Mouse (Mus musculus) hindbrain, embryonic 15.5 days (tissue): ENCODE results near the gene Man1a. TPM values are rescaled to one million over a fixed set of nuclear protein-coding genes. Genes with fewer than 3 reads are reported as not detected.

Experiments used
- ATAC-seq: fragments of 200-750 bp; cut with Nextera tagmentation; 2 replicates; pipeline ENCODE4 v1.8.0; 2017; ENCODE audit warnings: low read depth, moderate number of reproducible peaks, moderate TSS enrichment; ENCODE audit not compliant: low FRiP score
- H3K27ac ChIP-seq: fragments of 300-500 bp; sonication (generic); replicated peaks from 2 replicates; pipeline ENCODE4 v1.5.1; 2015; ENCODE audit warnings: mild to moderate bottlenecking, inconsistent platforms
- H3K27me3 ChIP-seq: fragments of 300-500 bp; sonication (generic); 2 replicates; pipeline ENCODE4 v1.6.1; 2015; ENCODE audit warnings: control low read depth, inconsistent platforms
- H3K36me3 ChIP-seq: fragments of 300-500 bp; sonication (generic); 2 replicates; pipeline ENCODE4 v1.6.1; 2015; ENCODE audit warnings: control low read depth, inconsistent platforms
- H3K4me1 ChIP-seq: fragments of 300-500 bp; sonication (generic); replicated peaks from 2 replicates; pipeline ENCODE4 v1.6.1; 2015; ENCODE audit warnings: control low read depth, inconsistent platforms
- H3K4me2 ChIP-seq: fragments of 300-500 bp; sonication (generic); 2 replicates; pipeline ENCODE4 v1.6.1; 2015; ENCODE audit warnings: moderate library complexity, mild to moderate bottlenecking, inconsistent platforms
- H3K4me3 ChIP-seq: fragments of 300-500 bp; sonication (generic); 2 replicates; pipeline ENCODE4 v1.5.1; 2015; ENCODE audit warnings: mild to moderate bottlenecking, inconsistent platforms
- H3K9ac ChIP-seq: fragments of 300-500 bp; sonication (generic); 2 replicates; pipeline ENCODE4 v1.6.1; 2015; ENCODE audit warnings: inconsistent platforms
- H3K9me3 ChIP-seq: fragments of 300-500 bp; sonication (generic); 2 replicates; pipeline ENCODE4 v1.6.1; 2016; ENCODE audit warnings: control low read depth, inconsistent platforms
- WGBS: fragments of 180-500 bp; shearing (Covaris S2); methylation state at CpG from one replicate; pipeline ENCODE4 v1.1.7; 2015; 5-methylcytosine and 5-hydroxymethylcytosine counted together
- polyA plus RNA-seq: library from polyadenylated mRNA; unstranded; fragments of >200 nt; fragmentation: Nextera tagmentation; extraction: Ambion mirVana; gene quantifications from 2 replicates; pipeline ENCODE4 v1.2.1, GENCODE M21; 2015

The Man1a gene
- 4.8 and 4.9 TPM in 2 replicates for polyA plus RNA-seq

- Histone ChIP-seq H3K4me1 (peaks cover 24% of the 10 kb centered on the region), H3K36me3 (no peaks in the 10 kb centered on the region), H3K4me2 (peak within 1 kb of the TSS; percentile 94), H3K27me3 (no peaks in the 10 kb centered on the region), H3K9me3 (no peaks in the 10 kb centered on the region), H3K9ac (peak within 1 kb of the TSS; percentile 70), H3K4me3 (peak within 1 kb of the TSS; percentile 66), H3K27ac (0 out of 2 replicates have a peak within 1 kb of the TSS, but pooled peaks have one; percentile 52)
- no peak for ATAC-seq
- 10% methylated on average over 4 of the region's 4 CpGs for WGBS
Measured at GRCm38 (mm10) chr10:54076420-54076819, at the start of gene Man1a. TSS of gene Man1a (minus strand) at chr10:54076609.

- 91% methylated on average over 4 of the region's 4 CpGs for WGBS
- Histone ChIP-seq H3K27me3 (no peaks in the 10 kb centered on the region), H3K4me1 (no peaks in the 10 kb centered on the region), H3K4me3 (no peak overlapping the region), H3K9ac (no peak overlapping the region), H3K27ac (no peak overlapping the region), H3K9me3 (no peaks in the 10 kb centered on the region), H3K4me2 (no peak overlapping the region), H3K36me3 (no peaks in the 10 kb centered on the region)
- no peak for ATAC-seq
Measured at GRCm38 (mm10) chr10:54121816-54122215, 45.4 kb upstream of the Man1a start.

GRCm38 (mm10) chr10:54120375-54120774, 44.0 kb upstream of the Man1a start:
- no peaks in the 10 kb centered on the region for H3K4me1 ChIP-seq
- H3K27me3 ChIP-seq: no peaks in the 10 kb centered on the region
- no peaks in the 10 kb centered on the region for H3K9me3 ChIP-seq
- H3K36me3 ChIP-seq: no peaks in the 10 kb centered on the region
- no peak overlapping the region for H3K9ac ChIP-seq
- no peak overlapping the region for H3K4me3 ChIP-seq
- H3K4me2 ChIP-seq: no peak overlapping the region
- no peak for ATAC-seq
- WGBS: 79% methylated on average over 2 of the region's 2 CpGs
- no peak overlapping the region for H3K27ac ChIP-seq

GRCm38 (mm10) chr10:54119303-54119702, 42.9 kb upstream of the Man1a start:
- H3K27me3 ChIP-seq: no peaks in the 10 kb centered on the region
- no peak overlapping the region for H3K27ac ChIP-seq
- no peak for ATAC-seq
- H3K9me3 ChIP-seq: no peaks in the 10 kb centered on the region
- no peak overlapping the region for H3K9ac ChIP-seq
- H3K4me3 ChIP-seq: no peak overlapping the region
- 89% methylated on average over 2 of the region's 2 CpGs for WGBS
- no peaks in the 10 kb centered on the region for H3K36me3 ChIP-seq
- no peaks in the 10 kb centered on the region for H3K4me1 ChIP-seq
- H3K4me2 ChIP-seq: no peak overlapping the region

- no peak overlapping the region for H3K9ac ChIP-seq
- H3K9me3 ChIP-seq: no peaks in the 10 kb centered on the region
- H3K36me3 ChIP-seq: no peaks in the 10 kb centered on the region
- no peak overlapping the region for H3K4me3 ChIP-seq
- no peaks in the 10 kb centered on the region for H3K4me1 ChIP-seq
- H3K4me2 ChIP-seq: no peak overlapping the region
- WGBS: 78% methylated on average over 4 of the region's 4 CpGs
- no peaks in the 10 kb centered on the region for H3K27me3 ChIP-seq
- ATAC-seq: no peak
- no peak overlapping the region for H3K27ac ChIP-seq
Measured at GRCm38 (mm10) chr10:54118223-54118912, 42.0 kb upstream of the Man1a start.

- H3K4me2 ChIP-seq: no peak overlapping the region
- H3K4me1 ChIP-seq: no peaks in the 10 kb centered on the region
- ATAC-seq: no peak
- no peak overlapping the region for H3K9ac ChIP-seq
- 88% methylated on average over 4 of the region's 4 CpGs for WGBS
- no peaks in the 10 kb centered on the region for H3K9me3 ChIP-seq
- no peak overlapping the region for H3K27ac ChIP-seq
- H3K36me3 ChIP-seq: no peaks in the 10 kb centered on the region
- H3K4me3 ChIP-seq: no peak overlapping the region
- no peaks in the 10 kb centered on the region for H3K27me3 ChIP-seq
Measured at GRCm38 (mm10) chr10:54117763-54118162, 41.4 kb upstream of the Man1a start.

- H3K27ac ChIP-seq: no peak overlapping the region
- no peak overlapping the region for H3K4me3 ChIP-seq
- no peaks in the 10 kb centered on the region for H3K36me3 ChIP-seq
- no peaks in the 10 kb centered on the region for H3K4me1 ChIP-seq
- no peak overlapping the region for H3K4me2 ChIP-seq
- ATAC-seq: no peak
- no peaks in the 10 kb centered on the region for H3K9me3 ChIP-seq
- no peaks in the 10 kb centered on the region for H3K27me3 ChIP-seq
- WGBS: 90% methylated on average over 4 of the region's 4 CpGs
- no peak overlapping the region for H3K9ac ChIP-seq
Measured at GRCm38 (mm10) chr10:54103671-54104070, 27.3 kb upstream of the Man1a start.

GRCm38 (mm10) chr10:54092081-54092480, 15.7 kb upstream of the Man1a start:
- no peaks in the 10 kb centered on the region for H3K27me3 ChIP-seq
- no peak overlapping the region for H3K4me2 ChIP-seq
- H3K27ac ChIP-seq: no peak overlapping the region
- H3K9ac ChIP-seq: no peak overlapping the region
- H3K4me1 ChIP-seq: no peaks in the 10 kb centered on the region
- no peak for ATAC-seq
- H3K4me3 ChIP-seq: no peak overlapping the region
- no peaks in the 10 kb centered on the region for H3K9me3 ChIP-seq
- no peaks in the 10 kb centered on the region for H3K36me3 ChIP-seq

GRCm38 (mm10) chr10:54089923-54090322, 13.5 kb upstream of the Man1a start:
- no peak overlapping the region for H3K4me2 ChIP-seq
- no peaks in the 10 kb centered on the region for H3K36me3 ChIP-seq
- H3K4me3 ChIP-seq: no peak overlapping the region
- 95% methylated on average over 6 of the region's 6 CpGs for WGBS
- no peaks in the 10 kb centered on the region for H3K9me3 ChIP-seq
- H3K9ac ChIP-seq: no peak overlapping the region
- no peaks in the 10 kb centered on the region for H3K27me3 ChIP-seq
- ATAC-seq: no peak
- no peaks in the 10 kb centered on the region for H3K4me1 ChIP-seq
- H3K27ac ChIP-seq: no peak overlapping the region

GRCm38 (mm10) chr10:54087346-54087745, 10.9 kb upstream of the Man1a start:
- Histone ChIP-seq H3K9me3 (no peaks in the 10 kb centered on the region), H3K4me1 (no peaks in the 10 kb centered on the region), H3K27ac (no peak overlapping the region), H3K4me3 (no peak overlapping the region), H3K27me3 (no peaks in the 10 kb centered on the region), H3K36me3 (no peaks in the 10 kb centered on the region), H3K4me2 (no peak overlapping the region), H3K9ac (no peak overlapping the region)
- 83% methylated on average over 3 of the region's 3 CpGs for WGBS
- ATAC-seq: no peak

- no peaks in the 10 kb centered on the region for H3K36me3 ChIP-seq
- no peak for ATAC-seq
- no peak overlapping the region for H3K27ac ChIP-seq
- no peak overlapping the region for H3K4me3 ChIP-seq
- H3K27me3 ChIP-seq: no peaks in the 10 kb centered on the region
- H3K9ac ChIP-seq: no peak overlapping the region
- no peaks in the 10 kb centered on the region for H3K4me1 ChIP-seq
- WGBS: 89% methylated on average over 2 of the region's 2 CpGs
- no peaks in the 10 kb centered on the region for H3K9me3 ChIP-seq
- no peak overlapping the region for H3K4me2 ChIP-seq
Measured at GRCm38 (mm10) chr10:54085073-54085472, 8.7 kb upstream of the Man1a start.

GRCm38 (mm10) chr10:54077005-54077404, 596 bp upstream of the Man1a start:
- no peak for ATAC-seq
- no peak overlapping the region for H3K27ac ChIP-seq
- H3K9ac ChIP-seq: no peak overlapping the region
- H3K4me2 ChIP-seq: 0 out of 2 replicates have a peak overlapping the region, but pooled peaks have one; percentile 94
- 59% methylated on average over 3 of the region's 3 CpGs for WGBS
- no peaks in the 10 kb centered on the region for H3K9me3 ChIP-seq
- H3K4me3 ChIP-seq: no peak overlapping the region
- H3K27me3 ChIP-seq: no peaks in the 10 kb centered on the region
- no peaks in the 10 kb centered on the region for H3K36me3 ChIP-seq
- H3K4me1 ChIP-seq: peaks cover 24% of the 10 kb centered on the region
